Mouse (Mus musculus): ENCODE results near the gene Kncn. TPM values are rescaled to one million over a fixed set of nuclear protein-coding genes. Genes with fewer than 3 reads are reported as not detected.

Kncn gene
- under 1 TPM in 3 of 4 experiments, not detected in 1; 0.21 to 0.53 (median 0.35) TPM for total RNA-seq (2022)

DNA sequence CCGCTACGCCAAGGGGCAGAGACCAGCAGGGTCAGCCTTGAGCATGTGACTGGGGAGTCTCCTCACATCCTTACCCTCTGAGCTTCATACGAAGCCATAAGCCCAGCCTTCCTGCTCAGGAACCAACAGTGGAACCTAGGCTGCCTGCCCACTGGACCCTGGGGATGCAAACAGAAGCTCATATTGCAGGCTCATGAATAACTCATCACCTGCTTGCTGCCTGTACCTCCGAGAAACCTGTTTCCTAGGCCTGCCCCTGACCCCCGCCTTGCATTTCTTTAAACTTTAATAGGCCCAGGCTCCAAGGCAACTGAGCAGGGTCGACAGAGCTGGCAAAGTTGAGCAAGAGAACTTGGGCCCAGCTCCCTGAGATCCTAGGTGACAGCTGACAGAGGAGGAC is at the start of gene Kncn:
Gene Kncn (plus strand): TSS at position 379 of the 400 bp plus-strand sequence.
- DNase-seq (ENCODE audit: low spot score in 2 of 2), result no peak

DNA sequence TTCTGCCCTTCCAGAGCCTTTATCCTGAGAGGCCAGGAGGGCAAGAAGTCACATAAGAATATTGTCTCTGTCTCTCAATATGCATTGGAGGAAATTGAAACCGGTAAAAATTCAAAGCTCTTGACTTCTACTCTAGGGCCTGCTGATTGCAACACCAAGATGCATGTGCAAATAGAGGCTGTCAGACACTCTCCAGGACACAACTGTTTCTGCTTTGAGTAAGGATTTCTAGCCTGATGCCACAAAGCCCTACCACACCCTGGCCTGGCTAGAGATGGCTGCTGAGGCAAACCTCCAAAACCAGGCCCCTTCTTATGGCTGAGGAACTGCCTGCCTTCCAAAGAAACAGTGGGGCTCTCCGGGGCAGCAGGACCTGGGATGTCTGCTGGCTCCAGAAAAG is 48.6 kb upstream of the Kncn start:
- no peak for DNase-seq (ENCODE audit: low spot score in 2 of 2)

DNA sequence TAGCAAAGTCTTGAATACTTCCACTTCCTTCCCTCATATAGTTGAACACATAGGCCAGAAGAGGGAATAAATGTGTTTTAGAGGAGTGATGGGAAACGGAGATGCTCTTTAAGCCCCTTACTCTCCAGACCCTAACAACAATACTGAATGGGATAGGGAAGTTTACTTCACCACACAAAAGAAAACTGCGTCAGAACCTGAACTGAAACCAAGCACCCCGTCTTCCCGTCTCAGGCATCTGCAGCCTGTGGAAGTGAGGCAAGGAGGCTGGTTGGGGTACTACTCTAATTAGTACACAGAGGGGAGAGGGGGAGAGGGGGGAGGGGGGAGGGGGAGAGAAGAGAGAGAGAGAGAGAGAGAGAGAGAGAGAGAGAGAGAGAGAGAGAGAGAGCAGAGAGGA is 46.0 kb upstream of the Kncn start:
- no peak for DNase-seq (ENCODE audit: low spot score in 2 of 2)

DNA sequence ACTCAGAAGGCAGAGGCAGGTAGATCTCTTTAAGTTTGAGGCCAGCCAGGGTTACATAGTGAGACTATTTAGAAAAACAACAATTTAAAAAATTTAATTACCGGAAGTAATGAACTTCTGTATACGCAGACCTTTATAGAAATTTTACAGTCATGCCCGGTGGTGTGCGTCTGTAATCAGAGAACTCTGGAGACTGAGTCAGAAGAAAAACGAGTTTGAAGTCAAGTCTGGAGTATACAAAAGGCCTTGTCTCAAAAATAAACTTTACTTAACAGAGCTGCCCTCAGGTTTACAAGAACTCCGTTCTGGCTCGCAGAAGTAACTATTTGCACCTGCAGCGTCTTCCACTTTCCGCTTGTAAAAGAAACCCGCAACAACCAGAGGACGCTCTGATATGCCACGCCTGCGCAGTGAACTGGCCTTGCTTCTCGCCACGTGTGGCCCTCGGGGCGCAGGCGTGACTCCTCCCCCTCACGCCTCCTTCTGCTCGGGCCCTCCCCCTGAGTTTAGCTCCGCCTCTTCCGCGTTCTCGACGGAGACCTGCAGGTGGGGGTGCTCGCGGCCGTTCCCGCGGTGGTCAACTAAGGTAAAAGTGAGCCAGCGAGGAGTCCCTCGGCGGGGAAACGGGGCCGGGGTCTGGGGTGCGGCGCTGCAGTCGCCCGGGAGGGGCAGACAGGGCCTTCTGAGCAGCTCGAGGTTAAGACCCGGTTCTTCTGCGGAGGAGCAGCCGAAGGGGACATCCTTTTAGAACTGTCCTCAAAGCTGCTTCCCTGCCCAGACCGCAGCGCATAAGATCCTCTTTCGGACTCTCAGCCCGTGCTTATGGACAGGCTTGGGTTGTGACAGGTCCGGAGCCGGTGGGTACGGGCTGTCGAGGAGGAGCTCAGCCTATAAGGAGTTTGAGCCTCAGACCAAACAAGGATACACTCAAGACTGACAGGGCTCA is 45.2 kb upstream of the Kncn start, which contains the start of gene Mknk1:
Gene Mknk1 (plus strand): TSS at position 503 of the 946 bp plus-strand sequence.
- DNase-seq (ENCODE audit: low spot score in 2 of 2), result peak; percentile 72 to 91

DNA sequence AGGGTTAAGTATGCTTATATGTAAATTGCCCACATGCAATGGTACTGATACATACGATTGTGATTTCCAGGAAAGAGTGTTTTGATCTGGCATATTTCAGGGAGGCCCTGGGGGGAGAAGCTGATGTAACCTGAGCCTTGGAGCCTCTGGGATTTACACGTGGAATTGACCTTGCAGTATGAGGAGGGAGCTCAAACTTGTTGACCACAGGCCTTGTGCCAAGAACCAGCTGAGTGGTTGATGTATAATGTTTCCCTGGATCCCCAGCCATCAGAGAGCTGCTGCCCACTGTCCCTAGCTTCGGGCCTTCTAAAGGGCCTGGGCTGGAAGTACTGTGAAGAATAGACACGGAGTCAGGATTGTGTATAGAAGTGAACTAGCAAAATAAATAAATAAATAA is 44.2 kb upstream of the Kncn start:
- DNase-seq (ENCODE audit: low spot score in 2 of 2), result no peak

DNA sequence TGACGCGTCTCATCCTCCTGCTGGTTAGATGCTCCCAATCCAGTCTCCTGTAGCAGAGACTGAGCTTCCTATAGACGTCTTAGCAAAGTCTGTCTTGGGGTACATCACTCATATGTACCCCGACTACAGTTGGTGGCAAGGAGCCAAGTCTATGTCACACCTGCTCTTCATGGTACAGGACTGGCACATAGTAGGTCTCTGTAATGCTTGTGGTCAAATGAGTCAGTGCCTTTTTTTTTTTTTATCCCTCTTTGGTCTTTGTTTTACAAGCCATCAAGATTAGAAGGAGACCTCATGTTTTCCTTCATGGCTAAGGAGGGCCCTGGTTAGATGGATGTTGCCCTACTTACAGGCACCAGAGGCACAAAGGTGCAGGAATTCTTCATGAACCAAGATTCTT is 43.4 kb upstream of the Kncn start:
- DNase-seq (ENCODE audit: low spot score in 2 of 2), result no peak

DNA sequence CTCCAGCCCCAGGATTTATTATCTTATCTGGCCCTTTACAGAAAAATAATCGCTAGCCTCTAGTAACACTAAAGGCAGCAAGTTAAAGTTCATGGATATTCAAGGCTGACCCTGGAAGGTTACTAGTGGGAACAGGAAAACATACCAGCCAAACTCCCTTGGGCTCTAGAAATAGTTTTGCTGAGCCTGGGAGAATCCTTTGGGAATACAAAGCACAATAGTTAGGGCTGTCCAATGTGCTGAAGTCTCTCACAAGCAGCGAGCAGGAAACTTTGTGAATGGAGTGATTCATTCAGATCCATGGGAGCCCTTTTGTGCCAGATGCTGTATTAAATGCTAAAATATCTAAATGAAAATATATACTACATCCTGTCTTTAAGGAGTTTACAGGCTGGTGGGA is 37.5 kb upstream of the Kncn start:
- no peak for DNase-seq (ENCODE audit: low spot score in 2 of 2)

DNA sequence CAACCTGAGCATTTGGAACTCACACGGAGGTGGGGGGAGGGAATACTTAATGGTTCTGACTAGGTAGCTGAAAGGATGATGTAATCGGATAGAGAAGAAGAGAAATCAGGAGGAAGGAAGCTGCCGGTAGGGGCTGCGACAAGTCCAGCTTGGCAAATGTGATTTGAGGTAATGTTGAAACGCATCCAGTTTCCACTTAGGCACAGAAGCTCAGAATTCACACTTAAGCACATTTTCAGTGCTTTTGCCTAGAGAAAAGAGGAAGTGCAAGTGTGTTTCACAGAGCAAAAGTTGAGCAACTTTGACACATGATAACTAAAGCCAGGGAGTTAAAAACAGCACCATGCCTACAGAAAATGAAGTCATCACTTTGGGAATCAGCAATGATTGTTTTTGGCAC is 36.8 kb upstream of the Kncn start:
- DNase-seq (ENCODE audit: low spot score in 2 of 2), result peak in 1 of 2 experiments; percentile 52

DNA sequence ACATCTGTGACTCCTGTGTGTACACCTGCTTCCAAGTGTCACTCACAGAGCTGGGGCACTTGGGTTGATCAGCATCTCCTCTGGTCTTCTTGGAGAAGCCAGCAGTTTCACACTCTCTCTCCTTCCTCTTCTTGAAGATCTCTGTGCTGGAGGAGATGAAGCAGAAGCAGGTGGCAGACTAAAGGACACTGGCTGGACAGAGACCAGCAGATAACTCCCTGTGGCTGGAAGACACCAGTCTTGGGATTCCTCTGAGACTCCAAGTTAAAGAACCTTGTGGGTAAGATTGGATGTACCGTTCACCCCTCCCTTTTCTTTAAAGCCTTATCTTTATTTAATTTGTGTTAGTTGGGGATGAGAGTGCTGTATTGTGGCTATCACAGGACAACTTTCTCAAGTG is 36.1 kb upstream of the Kncn start:
- no peak for DNase-seq (ENCODE audit: low spot score in 2 of 2)

DNA sequence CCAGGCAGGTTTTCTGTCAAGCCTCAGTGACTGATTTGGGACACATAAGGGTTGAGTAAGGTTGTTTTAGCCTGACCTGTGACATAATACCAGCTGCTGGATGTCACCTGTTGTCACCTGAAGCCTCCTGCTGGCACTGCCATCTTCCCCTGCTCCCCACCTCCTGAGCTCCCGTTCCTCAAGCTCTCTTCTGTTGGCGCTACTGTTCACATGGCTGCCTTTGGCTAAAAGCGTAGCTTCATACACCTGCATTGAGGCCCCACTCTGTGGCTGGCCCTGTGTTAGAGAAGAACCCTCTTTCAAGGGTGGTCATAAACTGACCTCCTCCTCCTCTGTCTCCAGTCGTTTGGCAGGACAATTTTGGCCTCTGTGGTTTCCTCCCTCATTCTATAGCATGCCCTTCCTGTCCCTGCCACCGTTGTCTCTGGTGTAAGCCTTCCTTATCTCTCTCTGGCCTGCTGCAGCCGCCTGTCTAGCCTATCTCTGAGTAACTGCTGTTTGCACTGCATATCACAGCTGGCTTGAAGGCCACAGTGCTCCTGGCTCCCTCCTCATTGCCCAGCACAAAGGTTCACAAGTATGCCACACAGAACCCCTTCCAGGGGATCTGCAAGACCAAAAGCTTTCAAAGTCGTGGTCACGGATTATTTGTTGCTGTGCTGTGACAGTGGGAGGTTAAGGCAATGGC is 35.1 kb upstream of the Kncn start:
- DNase-seq (ENCODE audit: low spot score in 2 of 2), result no peak

DNA sequence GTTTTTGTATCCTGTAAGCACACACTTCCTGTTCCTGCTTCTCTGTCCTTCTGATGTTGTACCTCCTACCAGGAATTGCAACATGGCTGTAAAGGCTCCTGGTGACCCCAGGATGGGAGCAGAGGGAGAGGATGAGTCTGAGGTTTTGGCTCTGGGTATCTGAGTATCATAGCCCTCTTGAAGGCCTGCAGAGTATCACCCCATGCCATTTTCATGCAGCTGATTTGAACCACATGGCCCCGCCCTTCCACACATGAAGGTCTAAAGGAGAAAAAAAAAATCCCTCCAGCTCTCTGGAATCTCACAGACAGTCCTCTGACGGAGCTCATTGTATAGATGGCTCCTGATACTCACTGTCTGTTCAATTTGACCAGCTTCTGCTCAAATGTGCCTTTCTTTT is 34.1 kb upstream of the Kncn start:
- no peak for DNase-seq (ENCODE audit: low spot score in 2 of 2)

DNA sequence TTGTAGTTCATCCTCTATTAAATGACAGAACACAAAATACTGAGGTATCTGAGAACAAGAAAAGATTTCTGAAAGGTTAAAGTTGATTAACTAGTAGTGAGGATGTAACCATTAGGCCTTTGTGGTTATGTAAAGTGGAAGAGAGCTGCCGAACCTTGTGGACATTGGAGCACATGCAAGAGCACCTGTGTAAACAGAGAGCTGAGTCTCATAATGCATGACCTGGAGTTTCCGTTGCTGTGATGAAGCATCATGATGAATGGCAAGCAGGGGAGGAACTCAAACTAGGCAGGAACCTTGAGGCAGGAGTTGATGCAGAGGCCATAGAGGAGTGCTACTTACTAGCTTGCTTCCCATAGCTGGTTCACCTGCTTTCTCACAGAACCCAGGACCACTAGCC is 33.6 kb upstream of the Kncn start:
- no peak for DNase-seq (ENCODE audit: low spot score in 2 of 2)

DNA sequence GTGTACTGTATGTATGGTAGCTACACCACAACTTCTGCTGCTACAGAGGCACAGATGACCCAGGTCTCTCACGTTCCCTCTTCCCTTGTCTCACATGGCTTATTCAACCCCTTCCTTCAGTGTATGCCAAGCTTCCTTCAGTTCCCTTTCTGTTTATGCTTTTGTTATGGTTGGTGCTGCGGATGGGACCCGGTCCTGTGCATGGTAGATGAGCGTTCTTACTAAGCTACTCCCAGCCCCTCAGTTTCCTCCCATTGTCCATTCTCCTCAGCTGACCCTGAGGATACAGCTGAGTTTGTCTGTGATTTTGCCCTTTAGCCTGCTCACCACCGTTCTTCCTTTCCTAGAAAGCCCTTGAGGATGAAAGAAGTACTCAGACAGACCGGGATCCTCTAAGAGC is 32.6 kb upstream of the Kncn start:
- DNase-seq (ENCODE audit: low spot score in 2 of 2), result no peak

DNA sequence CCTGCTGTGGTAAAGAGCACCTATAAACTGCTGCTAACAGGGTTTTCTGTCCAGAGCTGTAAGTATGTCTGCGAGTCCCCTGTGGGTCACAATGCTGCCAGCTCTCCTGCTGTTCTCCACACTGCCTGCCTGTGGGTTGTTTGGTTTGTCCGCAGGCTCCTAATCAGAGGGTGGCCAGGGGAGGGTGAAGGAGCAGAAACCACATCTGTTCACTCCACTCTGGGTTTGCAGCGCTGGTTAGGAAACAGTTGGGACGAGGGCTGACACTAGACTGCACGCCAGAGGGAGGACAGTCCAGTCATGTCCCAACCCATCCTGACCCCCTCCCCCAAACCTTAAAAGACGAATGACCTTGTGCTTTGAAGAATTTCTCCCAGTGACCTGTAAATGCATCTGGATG is 29.1 kb upstream of the Kncn start:
- no peak for DNase-seq (ENCODE audit: low spot score in 2 of 2)

DNA sequence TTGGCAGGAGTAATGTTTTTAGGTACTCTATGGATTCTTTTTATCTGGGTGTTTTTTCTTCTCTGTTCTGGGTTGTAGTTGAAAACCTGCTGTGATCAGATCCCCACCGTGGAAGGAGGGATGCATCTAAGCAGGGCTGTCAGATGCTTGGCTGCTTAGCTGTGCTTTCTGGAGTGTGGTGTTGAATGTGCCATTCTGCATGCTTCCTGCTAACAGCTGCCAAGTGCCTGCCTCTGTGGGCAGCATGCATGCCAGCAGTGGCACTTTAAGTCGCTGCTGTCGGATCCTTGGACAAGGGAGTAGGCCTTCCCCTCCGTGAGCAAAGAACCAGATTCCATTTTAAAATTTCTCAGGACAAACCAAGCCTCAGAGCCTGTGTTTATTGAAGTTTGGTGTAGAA is 28.6 kb upstream of the Kncn start:
- DNase-seq (ENCODE audit: low spot score in 2 of 2), result no peak

DNA sequence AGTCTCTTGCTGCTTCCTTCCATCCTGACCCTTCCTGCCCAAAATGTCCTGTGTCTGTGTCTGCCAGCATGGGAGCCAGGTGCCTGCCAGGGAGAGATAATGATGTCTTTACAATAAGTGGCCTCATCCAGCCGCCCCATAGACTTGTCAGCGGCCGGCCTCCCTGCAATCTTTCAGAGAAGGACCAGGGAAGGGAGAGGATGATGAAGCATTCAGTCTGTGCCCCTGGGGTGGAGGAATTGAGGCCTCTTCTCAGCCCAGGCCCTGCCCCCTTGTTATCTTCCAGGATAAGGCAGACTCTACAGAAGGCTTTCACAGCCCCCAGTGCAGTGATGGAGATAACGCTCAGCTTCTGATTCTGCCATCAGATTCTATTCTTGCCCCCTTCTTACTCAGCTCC is 27.9 kb upstream of the Kncn start:
- DNase-seq (ENCODE audit: low spot score in 2 of 2), result no peak

DNA sequence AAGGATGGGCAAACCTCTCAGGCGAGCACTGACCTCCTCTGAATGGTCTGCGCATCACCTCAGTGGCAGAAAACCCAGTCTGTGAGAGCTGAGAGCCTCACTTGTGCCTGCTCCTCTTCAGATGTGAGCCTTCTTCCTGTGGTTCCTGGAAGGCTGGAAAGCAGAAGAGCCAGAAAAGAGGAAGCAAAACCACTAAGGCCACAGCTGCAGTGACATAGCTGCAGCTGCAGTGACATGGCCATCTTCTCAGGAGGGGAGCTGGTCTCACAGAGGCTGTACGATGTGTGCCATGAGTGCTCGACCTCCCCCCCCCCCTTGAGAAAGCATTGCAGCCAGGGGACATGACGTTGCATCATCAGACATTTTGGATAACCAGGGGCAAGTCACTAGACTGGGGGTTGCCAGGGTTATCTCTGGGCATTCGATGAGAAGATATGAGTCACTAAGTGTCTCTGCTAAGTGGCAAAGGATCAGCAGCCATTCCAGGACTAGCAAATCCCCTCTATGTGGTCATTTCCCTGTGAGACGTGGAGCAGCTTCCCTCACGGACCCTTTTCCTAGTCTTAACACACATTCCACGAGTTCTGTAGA is 26.8 kb upstream of the Kncn start:
- no peak for DNase-seq (ENCODE audit: low spot score in 2 of 2)

DNA sequence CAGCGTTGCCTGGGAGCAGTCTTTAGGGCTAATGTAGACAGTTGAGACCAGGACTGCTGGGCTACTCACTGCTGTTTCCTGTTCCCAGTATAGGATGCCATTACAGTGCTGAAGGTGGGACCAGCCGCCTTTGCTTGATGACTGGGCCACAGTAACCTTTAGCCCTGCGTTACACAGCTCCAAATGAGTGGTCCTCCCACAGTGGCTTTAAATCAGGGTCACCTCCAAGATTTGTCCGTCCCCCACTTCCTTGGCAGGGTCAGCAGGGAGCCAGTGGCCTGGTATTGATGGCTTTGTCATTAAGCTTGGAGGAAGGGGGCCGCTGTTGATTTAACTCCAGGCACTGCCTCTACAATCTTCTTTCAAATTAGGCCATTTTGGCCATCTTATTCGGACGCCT is 20.8 kb upstream of the Kncn start:
- DNase-seq (ENCODE audit: low spot score in 2 of 2), result no peak

DNA sequence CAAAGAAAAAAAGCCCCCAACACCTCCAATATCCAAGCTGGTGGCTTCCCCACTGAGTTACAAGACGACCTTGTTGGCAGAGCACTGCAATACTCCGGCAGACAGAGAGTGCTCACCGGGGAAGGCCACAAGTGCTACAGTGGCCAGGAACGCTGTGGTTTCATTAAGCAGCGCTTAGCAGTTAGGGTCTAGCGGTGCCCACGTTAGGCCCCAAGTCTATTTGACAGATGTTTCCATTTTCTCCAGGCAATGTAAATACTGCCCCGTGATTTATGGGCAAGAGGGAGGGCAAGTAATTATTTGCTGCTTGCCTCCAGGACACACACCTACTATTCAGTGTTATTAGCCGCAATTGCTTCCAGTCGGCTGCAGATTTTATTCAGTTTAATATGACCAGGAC is 20.3 kb upstream of the Kncn start:
- no peak for DNase-seq (ENCODE audit: low spot score in 2 of 2)

DNA sequence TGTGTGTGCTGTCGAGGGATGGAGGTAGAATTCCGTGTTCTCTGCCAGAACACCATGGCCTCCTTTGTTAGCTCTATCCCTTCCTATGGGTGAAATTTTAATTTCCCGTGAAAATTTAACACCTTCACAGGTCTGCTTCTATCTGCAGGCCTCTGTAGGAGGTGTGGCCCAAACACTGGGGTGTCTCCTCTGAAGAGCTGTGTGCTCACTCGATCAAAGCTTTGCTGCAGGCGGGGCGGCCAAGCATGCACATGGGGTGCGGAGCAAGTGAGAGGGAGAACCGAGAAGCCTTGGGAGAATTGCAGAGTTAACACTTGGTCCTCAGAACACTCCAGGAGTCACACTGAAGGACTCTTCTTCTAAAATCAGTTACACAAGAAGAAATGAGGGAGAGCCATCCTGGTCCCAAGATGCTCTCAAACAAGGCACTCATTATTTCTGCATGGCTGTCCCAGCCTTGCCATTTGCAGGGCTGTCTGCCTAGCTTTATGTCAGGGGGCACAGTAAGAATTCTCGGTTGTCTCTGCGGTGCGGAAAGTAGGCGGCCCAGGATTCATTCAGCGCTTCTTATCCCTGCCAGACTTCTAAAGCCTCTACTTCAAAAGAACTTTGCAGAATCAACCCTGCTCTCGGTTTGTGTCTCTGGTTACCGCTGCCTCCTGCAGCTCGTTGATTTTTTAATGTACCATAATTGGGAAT is 14.5 kb upstream of the Kncn start:
- no peak for DNase-seq (ENCODE audit: low spot score in 2 of 2)

DNA sequence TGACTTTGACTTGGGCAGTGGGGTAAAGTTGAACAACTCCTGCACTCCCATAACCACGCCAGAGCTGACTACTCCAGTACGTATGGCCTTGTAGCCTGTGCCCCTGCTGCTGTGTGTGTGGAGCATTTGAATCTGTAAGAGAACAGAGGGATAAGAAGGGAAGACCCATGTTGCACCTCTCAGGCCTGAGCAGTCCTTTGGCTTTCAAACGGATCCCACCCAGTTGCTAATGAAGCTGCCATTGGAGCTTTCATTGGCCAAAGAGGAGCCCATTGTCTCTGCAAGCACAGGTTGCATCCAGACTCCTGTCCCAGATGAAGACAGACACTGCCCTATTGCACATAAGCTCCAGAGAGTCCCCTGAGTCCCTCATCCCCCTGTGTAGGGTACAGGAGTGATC is 11.0 kb upstream of the Kncn start:
- DNase-seq (ENCODE audit: low spot score in 2 of 2), result no peak

DNA sequence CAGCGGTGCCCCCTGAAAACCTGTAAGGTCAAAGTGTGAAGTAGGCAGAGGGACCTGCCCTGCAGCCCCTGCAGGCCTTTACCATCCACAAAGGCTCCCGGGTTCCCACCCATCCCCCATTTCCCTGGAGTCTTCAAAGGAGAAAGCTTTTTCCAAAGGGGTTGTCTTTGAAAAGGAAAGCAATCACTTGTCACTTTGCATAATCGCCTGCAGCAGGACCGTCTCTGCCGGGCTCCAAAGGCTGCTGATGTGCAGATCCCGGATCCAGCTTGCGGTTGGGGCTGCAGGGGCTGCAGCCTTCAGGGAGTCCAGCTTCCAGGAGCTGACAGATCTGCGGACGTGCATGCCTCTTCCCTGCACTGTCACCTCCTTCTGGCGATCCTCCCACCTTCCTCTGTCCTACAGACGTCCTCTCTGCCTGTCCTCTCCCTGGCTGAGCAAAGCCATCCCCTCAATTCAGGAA is 6.0 kb upstream of the Kncn start:
- DNase-seq (ENCODE audit: low spot score in 2 of 2), result no peak

All from left cerebral cortex, adult 8-10 months (tissue).